Mouse (Mus musculus): ENCODE data around the gene Ppp2r2d. TPM values are rescaled to one million over a fixed set of nuclear protein-coding genes. Genes with fewer than 3 reads are reported as not detected.

The Ppp2r2d gene
- polyA plus RNA-seq, 1 experiment from 2014 or later: 80.0 TPM

- Histone ChIP-seq H3K9ac (ENCODE audit: low read depth, low read length) (no peak overlapping the region), H3K4me3 (ENCODE audit: low read depth, low read length) (no peak overlapping the region), H3K4me2 (replicated peaks; ENCODE audit: low read depth, low read length) (peak overlapping the region; percentile 19), H3K36me3 (ENCODE audit: control insufficient read depth, insufficient read depth, low read length) (no peaks in the 10 kb centered on the region), H3K27me3 (ENCODE audit: control insufficient read depth, insufficient read depth, low read length) (no peaks in the 10 kb centered on the region; the same call in 1 of the 2 replicates), H3K4me1 (replicated peaks; ENCODE audit: control insufficient read depth, insufficient read depth, low read length) (no peaks in the 10 kb centered on the region), H3K27ac (ENCODE audit: low read depth, low read length) (no peak overlapping the region), H3K9me3 (ENCODE audit: control insufficient read depth, low read length) (no peaks in the 10 kb centered on the region)
- DNase-seq (ENCODE audit: low spot score): no peak
- 51% methylated on average over 5 of the region's 5 CpGs for WGBS
- ATAC-seq (ENCODE audit: low FRiP score): no peak
Observed at GRCm38 (mm10) chr7:138907976-138908375, 62.1 kb downstream of the Ppp2r2d start.

DNA sequence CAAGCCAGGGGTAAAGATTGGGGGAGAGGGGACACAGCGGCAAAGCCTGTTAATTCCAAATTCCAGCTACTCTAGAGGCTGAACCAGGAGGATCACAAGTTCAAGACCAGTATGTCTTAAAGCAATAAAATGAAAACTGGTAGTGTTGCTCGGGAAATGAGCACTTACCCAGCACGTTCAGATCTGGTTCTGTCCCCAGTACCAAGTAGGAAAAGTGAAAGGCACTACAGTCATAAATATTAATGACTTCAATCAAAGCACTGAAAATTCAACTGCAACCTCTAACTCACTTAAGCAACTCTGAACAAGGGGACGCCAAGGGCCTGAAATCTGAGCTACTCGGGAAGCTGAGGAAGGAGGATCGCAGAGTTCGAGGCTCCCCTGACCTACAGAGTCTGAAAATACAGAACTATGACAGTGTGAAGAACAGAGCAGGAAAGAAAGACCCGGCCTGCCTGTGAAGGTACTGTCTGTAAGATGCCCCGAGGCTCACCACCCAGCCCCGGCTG, 62.9 kb downstream of the Ppp2r2d start:
- H3K4me3 ChIP-seq (ENCODE audit: low read depth, low read length): peak overlapping the region; percentile 71
- H3K36me3 ChIP-seq (ENCODE audit: control insufficient read depth, insufficient read depth, low read length): no peaks in the 10 kb centered on the region
- H3K9me3 ChIP-seq (ENCODE audit: control insufficient read depth, low read length): no peaks in the 10 kb centered on the region
- H3K4me2 ChIP-seq (replicated peaks; ENCODE audit: low read depth, low read length): peak overlapping the region; percentile 73
- H3K27ac ChIP-seq (ENCODE audit: low read depth, low read length): peak overlapping the region; percentile 54; the same call in 1 of the 2 replicates
- DNase-seq (ENCODE audit: low spot score) (no peak), ATAC-seq (ENCODE audit: low FRiP score) (peak; percentile 5)
- H3K9ac ChIP-seq (ENCODE audit: low read depth, low read length): peak overlapping the region; percentile 84
- 3% methylated on average over 10 of the region's 10 CpGs for WGBS
- H3K4me1 ChIP-seq (replicated peaks; ENCODE audit: control insufficient read depth, insufficient read depth, low read length): no peaks in the 10 kb centered on the region
- no peaks in the 10 kb centered on the region; the same call in 1 of the 2 replicates for H3K27me3 ChIP-seq (ENCODE audit: control insufficient read depth, insufficient read depth, low read length)

DNA sequence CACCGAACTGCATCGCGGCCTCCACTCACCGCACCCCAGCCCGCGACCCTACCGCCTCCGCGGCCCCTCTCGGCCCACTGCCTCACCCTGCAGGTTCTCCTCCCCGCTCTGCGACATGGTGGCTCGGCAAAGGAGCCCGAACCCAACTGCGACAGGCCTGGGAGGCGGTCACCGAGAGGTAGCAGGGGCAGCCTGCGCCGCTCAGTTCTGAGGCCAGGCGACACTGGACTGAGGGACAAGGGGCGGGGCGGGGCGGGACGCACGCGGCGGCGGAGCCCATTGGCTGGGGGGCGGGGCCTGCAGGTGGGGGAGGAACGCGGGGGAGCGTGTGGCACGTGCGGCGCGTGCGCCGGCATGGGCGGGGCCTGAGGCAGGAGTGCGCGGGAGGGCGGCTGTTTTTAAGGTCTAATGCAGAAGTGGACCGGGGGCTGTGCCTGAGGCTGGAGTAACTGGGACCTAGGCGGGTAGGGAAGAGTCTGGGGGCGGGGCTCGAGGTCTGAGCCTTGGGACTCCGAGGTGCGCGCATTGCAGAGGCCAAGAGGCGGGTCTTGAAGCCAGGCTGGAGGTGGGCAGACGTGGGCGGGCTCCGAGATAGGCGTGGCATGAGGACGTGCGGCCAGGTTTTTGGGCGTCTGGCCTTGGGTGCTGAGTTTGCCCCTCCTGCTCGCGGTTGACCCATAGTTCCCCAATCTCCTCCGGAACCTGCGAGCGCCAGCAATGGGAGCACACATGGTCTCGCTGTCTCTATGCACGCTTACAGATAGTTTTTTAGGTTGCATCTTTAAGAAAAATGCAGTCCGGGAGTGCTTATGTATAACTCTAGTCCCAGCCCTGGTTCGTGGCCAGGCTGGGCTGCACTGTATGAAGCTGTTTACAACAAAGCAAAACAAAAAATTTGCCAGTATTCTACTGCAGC, 63.7 kb downstream of the Ppp2r2d start, which contains the start of gene Bnip3:
Bnip3 (minus strand) TSS at position 243 of the 916 bp plus-strand sequence.
- under 1% methylated on average over 61 of the region's 66 CpGs for WGBS
- H3K27ac ChIP-seq (ENCODE audit: low read depth, low read length): peak within 1 kb of the TSS; percentile 54; the same call in 1 of the 2 replicates
- peak within 1 kb of the TSS; percentile 73 for H3K4me2 ChIP-seq (replicated peaks; ENCODE audit: low read depth, low read length)
- peak within 1 kb of the TSS; percentile 84 for H3K9ac ChIP-seq (ENCODE audit: low read depth, low read length)
- no peaks in the 10 kb centered on the region for H3K4me1 ChIP-seq (replicated peaks; ENCODE audit: control insufficient read depth, insufficient read depth, low read length)
- peak; percentile 93 for DNase-seq (ENCODE audit: low spot score)
- peak within 1 kb of the TSS; percentile 71 for H3K4me3 ChIP-seq (ENCODE audit: low read depth, low read length)
- H3K9me3 ChIP-seq (ENCODE audit: control insufficient read depth, low read length): no peaks in the 10 kb centered on the region
- no peaks in the 10 kb centered on the region for H3K36me3 ChIP-seq (ENCODE audit: control insufficient read depth, insufficient read depth, low read length)
- no peaks in the 10 kb centered on the region; the same call in 1 of the 2 replicates for H3K27me3 ChIP-seq (ENCODE audit: control insufficient read depth, insufficient read depth, low read length)
- ATAC-seq (ENCODE audit: low FRiP score): peak; percentile 96

DNA sequence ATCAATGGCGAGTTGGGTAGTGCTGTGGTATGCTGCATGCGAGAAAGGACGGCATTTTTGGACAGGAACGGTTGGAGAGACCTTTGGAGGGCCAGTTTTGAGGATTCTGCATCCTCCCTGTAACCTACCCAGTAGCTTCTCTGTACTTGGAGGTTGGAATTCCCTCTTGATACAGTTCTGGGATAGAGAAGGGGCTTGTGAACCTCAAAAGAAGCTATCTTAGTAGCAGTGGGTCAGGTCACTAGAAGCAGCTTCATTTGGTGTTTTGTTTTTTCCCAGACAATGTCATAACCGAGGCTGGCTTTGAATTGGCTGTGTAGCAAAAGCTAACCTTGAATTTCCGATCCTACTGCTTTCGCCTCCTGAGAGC, 64.3 kb downstream of the Ppp2r2d start:
- WGBS: 27% methylated on average over 7 of the region's 7 CpGs
- Histone ChIP-seq H3K9ac (ENCODE audit: low read depth, low read length) (peak overlapping the region; percentile 84; the same call in 1 of the 2 replicates), H3K27me3 (ENCODE audit: control insufficient read depth, insufficient read depth, low read length) (no peaks in the 10 kb centered on the region; the same call in 1 of the 2 replicates), H3K36me3 (ENCODE audit: control insufficient read depth, insufficient read depth, low read length) (no peaks in the 10 kb centered on the region), H3K4me3 (ENCODE audit: low read depth, low read length) (peak overlapping the region; percentile 71), H3K27ac (ENCODE audit: low read depth, low read length) (no peak overlapping the region; the same call in 1 of the 2 replicates), H3K4me1 (replicated peaks; ENCODE audit: control insufficient read depth, insufficient read depth, low read length) (no peaks in the 10 kb centered on the region), H3K9me3 (ENCODE audit: control insufficient read depth, low read length) (no peaks in the 10 kb centered on the region), H3K4me2 (replicated peaks; ENCODE audit: low read depth, low read length) (peak overlapping the region; percentile 73)
- no peak for ATAC-seq (ENCODE audit: low FRiP score)
- DNase-seq (ENCODE audit: low spot score): no peak

DNA sequence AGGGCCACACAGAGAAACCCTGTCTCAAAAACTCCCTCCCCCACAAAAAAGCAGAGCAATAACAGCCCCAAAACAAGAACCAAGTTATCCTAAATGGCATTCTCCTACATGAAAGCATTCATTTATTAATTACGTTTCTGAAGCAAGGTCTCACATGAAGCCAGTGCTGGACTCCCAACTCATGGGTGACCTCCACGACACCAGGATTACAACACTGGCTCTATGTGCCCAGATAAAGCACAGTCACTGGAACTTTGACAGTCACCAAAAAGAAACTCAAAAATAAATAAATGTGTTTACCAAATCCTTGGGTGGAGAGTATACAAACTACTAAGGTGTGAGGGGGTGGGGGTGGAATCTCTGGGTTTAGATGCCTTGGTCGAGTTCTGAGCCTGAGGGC, 67.7 kb downstream of the Ppp2r2d start:
- DNase-seq (ENCODE audit: low spot score): no peak
- Histone ChIP-seq H3K9me3 (ENCODE audit: control insufficient read depth, low read length) (no peaks in the 10 kb centered on the region), H3K4me1 (replicated peaks; ENCODE audit: control insufficient read depth, insufficient read depth, low read length) (no peaks in the 10 kb centered on the region), H3K27ac (ENCODE audit: low read depth, low read length) (no peak overlapping the region), H3K9ac (ENCODE audit: low read depth, low read length) (no peak overlapping the region), H3K4me2 (replicated peaks; ENCODE audit: low read depth, low read length) (no peak overlapping the region), H3K36me3 (ENCODE audit: control insufficient read depth, insufficient read depth, low read length) (no peaks in the 10 kb centered on the region), H3K27me3 (ENCODE audit: control insufficient read depth, insufficient read depth, low read length) (no peaks in the 10 kb centered on the region; the same call in 1 of the 2 replicates), H3K4me3 (ENCODE audit: low read depth, low read length) (no peak overlapping the region)
- ATAC-seq (ENCODE audit: low FRiP score): no peak
- 87% methylated on average over 3 of the region's 3 CpGs for WGBS

DNA sequence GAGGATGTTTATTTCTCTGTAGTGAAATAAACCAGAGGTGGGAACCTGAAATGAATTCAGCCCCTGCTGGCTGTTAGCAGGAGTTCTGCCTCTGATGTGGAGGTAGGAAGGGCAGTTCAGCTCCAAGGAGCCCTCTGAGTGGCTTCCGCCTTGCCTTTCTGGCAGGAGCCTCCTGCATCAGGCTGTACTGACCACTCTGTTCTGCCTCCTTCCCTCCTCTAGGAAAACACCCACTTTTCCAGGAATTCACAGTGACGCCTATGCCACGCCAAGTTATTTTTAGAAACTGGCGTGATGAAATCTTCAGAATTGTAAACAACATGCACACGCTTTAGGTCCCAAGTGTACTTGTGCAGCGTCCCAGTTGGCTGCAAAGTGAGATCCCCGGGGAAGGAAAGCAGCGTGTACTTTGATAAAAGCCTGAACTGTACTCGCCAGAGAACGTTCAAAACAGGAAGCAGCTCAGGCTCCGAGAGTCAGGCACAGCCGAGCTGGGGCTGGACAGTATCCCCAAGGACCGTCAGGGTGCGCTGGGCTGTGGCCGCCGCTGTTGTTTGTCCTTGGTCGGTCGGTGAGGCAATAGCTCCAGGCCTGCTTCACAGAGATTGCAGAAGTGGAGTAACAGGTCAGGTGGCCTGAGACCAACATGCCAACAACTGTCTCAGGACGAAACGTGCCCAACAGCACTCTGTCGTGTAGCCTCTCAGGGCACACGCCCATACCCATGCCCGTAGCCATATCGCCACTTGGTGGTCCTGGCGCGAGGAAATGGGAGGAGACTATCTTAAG, 73.5 kb downstream of the Ppp2r2d start:
- H3K36me3 ChIP-seq (ENCODE audit: control insufficient read depth, insufficient read depth, low read length): no peaks in the 10 kb centered on the region
- no peak overlapping the region for H3K9ac ChIP-seq (ENCODE audit: low read depth, low read length)
- H3K27ac ChIP-seq (ENCODE audit: low read depth, low read length): no peak overlapping the region
- no peaks in the 10 kb centered on the region for H3K27me3 ChIP-seq (ENCODE audit: control insufficient read depth, insufficient read depth, low read length)
- no peaks in the 10 kb centered on the region for H3K4me1 ChIP-seq (replicated peaks; ENCODE audit: control insufficient read depth, insufficient read depth, low read length)
- H3K4me2 ChIP-seq (replicated peaks; ENCODE audit: low read depth, low read length): peak overlapping the region; percentile 41
- H3K4me3 ChIP-seq (ENCODE audit: low read depth, low read length): peak overlapping the region; percentile 4; the same call in 1 of the 2 replicates
- no peaks in the 10 kb centered on the region for H3K9me3 ChIP-seq (ENCODE audit: control insufficient read depth, low read length)
- no peak for ATAC-seq (ENCODE audit: low FRiP score)
- 5% methylated on average over 26 of the region's 26 CpGs for WGBS
- DNase-seq (ENCODE audit: low spot score): peak; percentile 44

- Histone ChIP-seq H3K9me3 (ENCODE audit: control insufficient read depth, low read length) (no peaks in the 10 kb centered on the region), H3K4me1 (replicated peaks; ENCODE audit: control insufficient read depth, insufficient read depth, low read length) (no peaks in the 10 kb centered on the region), H3K4me2 (replicated peaks; ENCODE audit: low read depth, low read length) (no peak overlapping the region), H3K27me3 (ENCODE audit: control insufficient read depth, insufficient read depth, low read length) (no peaks in the 10 kb centered on the region), H3K27ac (ENCODE audit: low read depth, low read length) (no peak overlapping the region), H3K9ac (ENCODE audit: low read depth, low read length) (no peak overlapping the region), H3K4me3 (ENCODE audit: low read depth, low read length) (no peak overlapping the region), H3K36me3 (ENCODE audit: control insufficient read depth, insufficient read depth, low read length) (no peaks in the 10 kb centered on the region)
- WGBS: 92% methylated on average over 8 of the region's 8 CpGs
- no peak for ATAC-seq (ENCODE audit: low FRiP score)
- no peak for DNase-seq (ENCODE audit: low spot score)
Observed at GRCm38 (mm10) chr7:138921611-138922010, 75.7 kb downstream of the Ppp2r2d start.

DNA sequence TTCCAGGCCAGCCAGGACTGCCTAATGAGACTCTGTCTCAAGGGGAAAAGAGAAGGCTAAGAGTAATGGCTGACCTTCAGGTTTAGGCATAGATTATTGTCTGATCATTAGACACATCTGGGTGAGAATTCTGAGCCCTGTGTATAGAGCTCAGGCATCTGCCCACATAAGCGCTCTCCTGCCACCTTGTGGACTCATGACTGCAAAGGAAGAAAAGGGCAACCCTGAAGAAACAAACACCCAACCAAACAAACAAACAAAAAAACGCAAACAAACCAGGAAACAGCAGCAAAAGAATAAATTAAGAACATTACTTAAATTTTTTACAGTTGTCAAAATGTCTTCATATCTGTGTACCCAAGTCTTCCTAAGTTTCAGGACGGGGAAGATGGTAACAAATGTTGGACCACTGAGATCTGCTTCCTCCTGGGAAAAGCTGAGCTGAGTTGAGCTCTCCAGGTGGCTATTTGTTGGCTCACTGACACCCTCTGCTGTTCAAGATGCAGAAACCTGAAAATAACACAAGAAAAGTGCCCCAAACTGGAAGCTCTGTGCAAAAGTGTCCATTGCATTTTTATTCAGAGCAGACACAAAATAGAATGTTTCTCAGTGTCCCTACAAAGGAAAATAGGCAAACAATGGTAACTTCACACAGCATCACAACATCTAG, 78.0 kb downstream of the Ppp2r2d start:
- ATAC-seq (ENCODE audit: low FRiP score) (no peak), DNase-seq (ENCODE audit: low spot score) (peak; percentile 26)
- Histone ChIP-seq H3K9ac (ENCODE audit: low read depth, low read length) (no peak overlapping the region), H3K4me1 (replicated peaks; ENCODE audit: control insufficient read depth, insufficient read depth, low read length) (no peaks in the 10 kb centered on the region), H3K4me3 (ENCODE audit: low read depth, low read length) (no peak overlapping the region), H3K27me3 (ENCODE audit: control insufficient read depth, insufficient read depth, low read length) (no peaks in the 10 kb centered on the region), H3K4me2 (replicated peaks; ENCODE audit: low read depth, low read length) (no peak overlapping the region), H3K36me3 (ENCODE audit: control insufficient read depth, insufficient read depth, low read length) (no peaks in the 10 kb centered on the region), H3K9me3 (ENCODE audit: control insufficient read depth, low read length) (no peaks in the 10 kb centered on the region), H3K27ac (ENCODE audit: low read depth, low read length) (no peak overlapping the region)
- WGBS: 11% methylated on average over 3 of the region's 3 CpGs
